Mouse (Mus musculus) embryo, embryonic 10.5 days (tissue): ENCODE results near the gene Gm4969.
"Not testable (repeated sequence)": the region's sequence is repeated elsewhere in the genome, so short reads cannot be mapped to it uniquely, and the experiment has no call there.

Experiments used
- DNase-seq: peaks from one replicate; pipeline ENCODE4 v3.0.0-alpha.2; 2015; ENCODE audit warnings: low spot score

The Gm4969 gene

DNA sequence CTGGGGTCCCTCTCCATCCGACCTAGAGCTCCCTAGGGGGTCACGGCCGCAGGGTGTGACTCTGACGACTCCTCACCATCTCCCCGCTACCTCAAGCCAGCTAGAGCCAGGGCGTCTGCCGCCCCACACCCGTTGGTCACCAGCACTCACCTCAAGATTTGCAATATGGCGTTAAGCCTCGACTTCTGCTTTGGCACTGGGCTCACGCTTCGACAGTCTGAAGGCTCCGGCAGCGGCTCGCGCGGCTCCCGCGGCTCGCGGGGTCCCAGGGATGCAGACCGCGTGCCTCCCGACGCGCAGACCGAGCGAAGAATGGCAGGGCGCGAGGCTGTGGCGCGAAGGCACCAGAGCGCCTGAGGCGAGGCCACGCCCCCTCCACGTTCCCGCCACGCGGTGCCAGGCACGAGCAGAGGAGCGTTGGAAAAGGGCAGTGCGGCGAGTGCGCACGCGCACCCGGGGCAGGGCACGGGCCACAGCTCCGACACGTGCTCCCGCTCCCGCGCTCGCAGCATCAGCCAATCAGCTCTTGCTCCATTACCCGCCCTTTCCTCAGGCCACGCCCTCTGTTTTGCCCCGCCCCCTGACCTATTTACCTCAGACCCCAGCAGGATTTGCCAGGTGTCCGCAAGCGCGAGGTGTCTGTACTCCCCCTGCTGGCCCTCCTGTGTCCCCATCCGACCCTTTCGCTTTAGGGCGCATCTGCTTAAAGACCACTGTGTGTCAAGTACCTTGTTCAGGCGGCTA is at the start of gene Gm4969:
Gene Gm4969, minus strand, starts transcription at position 341 of the 744 bp plus-strand sequence.
- DNase-seq, result peak; percentile 62

DNA sequence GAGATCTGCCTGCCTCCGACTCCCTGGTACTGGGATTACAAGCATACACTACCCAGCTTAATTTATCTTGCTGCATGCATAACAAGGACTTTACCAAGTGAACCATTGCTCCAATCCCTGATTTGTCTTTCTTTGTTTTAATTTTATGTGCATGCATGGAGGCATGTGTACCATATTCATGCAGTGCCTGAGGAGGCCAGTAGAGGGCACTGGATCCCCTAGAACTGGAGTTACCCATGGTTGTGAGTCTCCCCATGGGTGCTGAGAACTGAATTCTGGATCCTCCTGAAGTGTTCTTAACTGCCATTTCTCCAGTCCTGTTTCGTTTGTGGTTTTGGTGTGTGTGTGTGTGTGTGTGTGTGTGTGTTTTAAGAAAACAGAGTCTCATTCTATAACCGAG is 48.8 kb upstream of the Gm4969 start:
- DNase-seq, result no peak

GRCm38 (mm10) chr7:19165656-19166423 is 47.7 kb upstream of the Gm4969 start, which contains the start of gene Gipr:
TSS of gene Gipr (minus strand) at chr7:19166127.
- DNase-seq, result no peak

GRCm38 (mm10) chr7:19164978-19165377 is 46.8 kb upstream of the Gm4969 start:
- DNase-seq, result no peak

DNA sequence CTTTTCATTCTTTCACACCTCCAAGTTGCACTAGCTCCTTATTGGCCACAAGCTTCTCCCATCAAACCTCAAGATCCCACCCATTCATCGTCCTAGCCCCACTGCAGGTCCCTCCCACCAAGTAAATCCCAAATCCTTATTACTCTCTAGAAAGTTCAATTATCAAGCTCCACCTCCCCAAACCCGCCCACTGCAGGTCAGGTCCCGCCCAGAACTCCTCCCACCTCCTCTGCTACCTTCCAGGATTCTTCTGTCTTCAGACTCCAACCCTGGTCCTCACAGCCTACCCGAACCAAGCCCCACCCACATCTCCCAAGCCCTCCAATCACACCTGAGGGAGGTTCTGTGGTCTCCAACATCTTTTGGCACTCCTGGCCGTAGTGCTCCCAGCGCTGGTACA is 46.0 kb upstream of the Gm4969 start:
- DNase-seq, result peak; percentile 56

DNA sequence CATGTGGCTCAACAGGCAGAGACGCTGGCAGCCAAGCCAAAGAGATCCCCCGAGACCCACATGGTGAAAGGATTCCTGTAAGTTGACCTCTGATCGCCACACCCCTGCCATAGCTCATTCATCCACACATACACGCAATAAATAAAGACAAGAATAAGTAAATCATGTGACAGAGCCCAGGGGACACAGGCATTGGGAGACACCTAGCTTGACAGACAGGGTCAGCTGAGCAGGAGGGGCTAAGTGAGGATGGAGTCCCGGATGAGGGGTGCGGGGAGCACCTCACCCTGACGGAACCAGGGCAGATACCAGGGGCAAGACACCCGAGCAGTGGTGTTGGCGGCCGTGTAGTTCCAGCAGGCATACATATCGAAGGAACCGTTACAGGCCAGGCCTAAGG is 45.6 kb upstream of the Gm4969 start:
- DNase-seq, result no peak

DNA sequence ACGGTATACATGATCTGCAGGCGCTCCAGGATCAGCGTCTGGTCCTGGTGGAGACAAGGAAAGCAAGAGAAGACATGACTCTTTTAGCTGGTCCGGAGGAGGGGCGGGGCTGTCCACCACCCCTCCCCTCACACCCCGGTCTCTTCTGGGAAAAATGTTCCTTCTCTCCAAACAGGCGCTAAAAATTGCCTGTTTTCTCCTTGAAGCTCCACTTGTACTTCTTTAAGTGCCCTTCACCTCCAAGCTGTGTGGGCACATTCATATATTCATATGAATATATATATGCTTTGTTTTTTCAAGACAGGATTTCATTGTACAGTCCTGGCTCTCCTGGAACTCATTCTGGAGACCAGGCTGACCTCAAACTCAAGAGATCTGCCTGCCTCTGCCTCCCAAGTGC is 44.8 kb upstream of the Gm4969 start:
- DNase-seq, result no peak

GRCm38 (mm10) chr7:19160115-19160514 is 41.9 kb upstream of the Gm4969 start:
- DNase-seq, result peak; percentile 64

DNA sequence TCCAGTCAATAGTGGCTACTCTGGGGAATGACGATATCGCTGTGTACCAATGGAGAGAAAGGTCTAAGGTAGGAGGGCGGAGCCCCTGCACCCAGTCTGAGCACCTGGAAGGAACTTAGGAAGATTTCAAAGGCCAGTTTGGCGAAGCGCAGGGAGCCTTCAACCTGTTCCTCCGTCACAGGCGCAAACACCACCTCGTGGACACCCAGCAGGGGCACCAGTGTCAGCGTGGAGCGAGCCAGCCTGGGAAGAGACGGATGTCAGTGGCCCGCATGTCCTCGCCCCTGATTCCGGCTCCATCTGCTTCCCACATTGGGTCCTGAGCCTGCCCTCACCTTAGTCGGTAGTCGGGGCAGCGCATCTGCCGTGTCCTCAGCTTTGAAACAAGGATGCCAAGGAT is 41.2 kb upstream of the Gm4969 start:
- no peak for DNase-seq

DNA sequence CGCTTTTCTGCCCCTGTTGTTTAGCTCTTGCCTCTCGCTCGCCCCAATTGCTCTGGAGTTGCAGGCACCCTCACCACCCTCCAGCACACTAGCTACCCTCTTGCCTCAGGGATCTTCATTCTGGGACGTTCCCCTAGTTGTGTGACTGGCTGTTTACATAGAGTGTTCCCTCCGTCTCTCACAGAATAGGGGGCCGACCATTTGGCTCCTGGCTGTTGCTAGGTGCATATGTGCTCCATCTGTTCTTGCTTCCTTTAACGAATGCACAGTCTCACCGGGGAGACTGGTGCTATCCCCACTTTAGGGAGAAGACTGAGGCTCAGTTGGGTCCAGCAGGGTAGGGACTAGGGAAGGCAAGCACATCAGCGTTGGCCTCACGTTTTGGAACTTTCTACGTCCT is 40.4 kb upstream of the Gm4969 start:
- no peak for DNase-seq

- peak; percentile 88 for DNase-seq
Measured at GRCm38 (mm10) chr7:19157160-19157800, 39.1 kb upstream of the Gm4969 start.

DNA sequence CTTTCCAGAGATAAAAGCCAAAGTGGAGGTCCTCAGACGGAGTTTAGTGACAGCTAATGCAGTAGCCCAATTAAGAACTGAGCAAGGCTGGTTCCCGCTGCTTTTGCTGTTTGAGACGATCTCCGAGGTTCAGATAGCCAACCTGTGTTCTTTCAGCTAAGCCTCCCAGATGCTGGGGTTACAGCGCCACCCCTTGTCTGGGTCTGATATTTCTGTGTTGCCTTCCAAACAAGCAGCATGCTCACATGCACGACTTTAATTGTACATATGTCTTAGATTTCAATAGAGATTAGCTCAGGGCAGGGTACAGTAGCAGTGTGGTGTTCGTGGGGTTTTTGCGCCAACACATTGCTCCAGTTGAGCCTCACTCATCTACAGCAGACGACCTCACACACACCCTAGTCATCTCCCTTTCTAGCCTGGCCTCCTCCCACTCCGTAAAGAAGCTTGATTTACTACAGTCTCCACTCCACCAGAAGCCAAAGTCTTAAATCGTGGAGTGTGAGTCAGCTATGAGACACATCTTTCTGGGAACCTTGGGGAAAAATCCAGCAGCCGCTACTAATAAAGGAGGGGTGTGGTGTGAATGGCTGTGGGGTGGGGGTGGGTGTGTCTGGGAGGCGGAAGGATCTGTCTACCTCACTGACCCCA is 37.8 kb upstream of the Gm4969 start:
- DNase-seq, result no peak

DNA sequence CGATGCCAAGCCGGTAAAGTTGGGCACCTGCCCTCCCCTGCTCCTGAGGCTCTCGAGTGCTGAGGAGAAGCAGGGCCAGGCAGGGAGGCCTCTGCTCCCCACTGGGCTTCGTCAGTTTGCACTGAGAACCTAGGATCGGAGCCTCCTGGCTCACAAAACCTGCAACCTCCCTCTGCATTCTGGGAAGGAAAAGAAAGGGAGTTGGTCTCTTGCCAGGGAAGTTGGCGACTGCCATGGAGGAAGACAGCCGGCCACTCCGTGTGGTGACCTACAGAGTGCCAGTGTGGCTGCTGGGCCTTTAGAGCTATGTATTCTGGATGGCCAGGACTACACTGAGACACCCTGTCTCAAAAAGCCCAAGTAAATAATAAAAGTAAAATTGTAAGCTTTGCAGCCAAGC is 36.6 kb upstream of the Gm4969 start:
- DNase-seq, result no peak

GRCm38 (mm10) chr7:19151121-19151520 is 33.0 kb upstream of the Gm4969 start:
- not testable (repeated sequence) for DNase-seq

GRCm38 (mm10) chr7:19149626-19150025 is 31.5 kb upstream of the Gm4969 start, which contains the start of gene Snrpd2:
TSS of gene Snrpd2 (plus strand) at chr7:19149722.
- peak; percentile 98 for DNase-seq

GRCm38 (mm10) chr7:19148875-19149541 is 30.8 kb upstream of the Gm4969 start, which contains the start of gene Qpctl:
TSS of gene Qpctl (minus strand) at chr7:19149291.
- DNase-seq, result peak; percentile 100

DNA sequence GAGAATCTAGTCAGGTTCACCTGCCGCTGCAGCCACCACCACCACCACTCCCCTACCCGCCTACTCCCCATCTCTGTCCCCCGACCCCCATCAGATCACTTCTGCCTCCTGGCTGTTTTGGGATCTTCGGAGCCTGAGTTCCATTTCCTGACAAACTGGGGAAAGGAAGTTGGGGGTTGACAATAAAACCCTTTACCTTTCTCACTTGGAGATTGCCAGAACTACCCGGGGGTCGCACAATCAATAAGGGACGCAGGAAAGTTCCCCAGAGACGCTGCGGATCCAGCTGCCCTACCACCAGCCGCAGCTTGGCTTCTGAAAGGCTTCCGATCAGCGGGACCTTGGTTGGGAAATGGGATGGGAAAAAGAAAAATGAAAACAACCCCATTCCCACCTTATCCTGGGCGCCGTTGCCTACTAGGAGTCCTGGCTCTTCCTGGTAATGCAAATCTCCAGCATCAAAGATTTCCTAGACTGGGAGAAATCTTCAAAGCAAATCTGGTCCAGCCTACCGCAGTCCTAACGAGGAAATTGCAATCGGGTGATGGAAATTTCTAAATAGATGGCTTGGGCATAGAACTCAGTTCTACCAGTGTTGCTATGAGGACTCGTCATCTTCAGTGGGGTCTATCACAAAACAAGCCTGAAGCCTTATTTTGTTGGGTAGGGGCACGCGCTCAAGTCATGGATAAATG is 30.2 kb upstream of the Gm4969 start:
- no peak for DNase-seq

GRCm38 (mm10) chr7:19147497-19148045 is 29.4 kb upstream of the Gm4969 start:
- no peak for DNase-seq

DNA sequence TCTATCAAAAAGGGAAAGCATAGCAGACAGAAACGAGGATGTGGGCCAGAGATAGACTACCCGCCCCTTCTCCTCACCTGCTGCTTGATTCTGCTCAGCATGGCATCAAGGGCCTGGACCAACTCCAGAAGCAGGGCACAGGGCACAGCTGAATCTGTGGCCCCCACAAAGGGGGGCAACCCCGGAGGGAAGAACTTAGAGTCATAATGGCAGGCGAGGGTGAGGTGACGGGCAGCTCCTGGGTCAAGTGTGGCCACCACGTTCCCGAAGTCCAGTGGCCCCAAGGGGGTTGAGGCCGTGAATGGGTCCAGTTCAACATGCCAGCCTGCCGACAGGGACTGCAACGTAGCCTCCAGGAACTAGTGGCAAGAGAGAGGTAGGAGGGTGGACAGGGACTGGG is 28.6 kb upstream of the Gm4969 start:
- DNase-seq, result no peak

DNA sequence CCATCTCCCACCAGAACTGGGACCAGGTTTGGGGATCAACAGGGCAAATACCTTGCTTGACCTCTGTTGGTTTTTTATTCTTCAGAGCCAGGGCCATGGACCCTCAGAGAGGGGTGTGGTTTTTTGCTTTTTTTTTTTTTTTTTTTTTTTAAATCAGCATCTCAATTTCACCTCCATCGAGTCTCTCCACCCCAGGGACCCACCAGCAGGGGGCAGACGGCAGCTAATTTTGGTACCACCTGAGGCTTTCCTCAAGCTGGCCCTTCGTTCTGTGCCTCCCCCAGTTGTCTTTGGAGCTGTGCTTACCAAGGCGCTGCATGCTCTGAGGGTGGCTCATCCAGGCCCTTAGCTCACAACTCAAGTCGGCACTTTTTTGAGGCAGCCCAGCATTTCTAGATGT is 19.2 kb upstream of the Gm4969 start:
- DNase-seq, result peak; percentile 50
